Mouse (Mus musculus) liver (tissue): ENCODE results near the gene Stfa2.
"Not testable (repeated sequence)": the region's sequence is repeated elsewhere in the genome, so short reads cannot be mapped to it uniquely, and the experiment has no call there.

Experiments
- DNase-seq: peaks from one replicate; pipeline ENCODE4 v3.0.0-alpha.2; 2020; ENCODE audit warnings: mixed read lengths

Stfa2 gene

DNA sequence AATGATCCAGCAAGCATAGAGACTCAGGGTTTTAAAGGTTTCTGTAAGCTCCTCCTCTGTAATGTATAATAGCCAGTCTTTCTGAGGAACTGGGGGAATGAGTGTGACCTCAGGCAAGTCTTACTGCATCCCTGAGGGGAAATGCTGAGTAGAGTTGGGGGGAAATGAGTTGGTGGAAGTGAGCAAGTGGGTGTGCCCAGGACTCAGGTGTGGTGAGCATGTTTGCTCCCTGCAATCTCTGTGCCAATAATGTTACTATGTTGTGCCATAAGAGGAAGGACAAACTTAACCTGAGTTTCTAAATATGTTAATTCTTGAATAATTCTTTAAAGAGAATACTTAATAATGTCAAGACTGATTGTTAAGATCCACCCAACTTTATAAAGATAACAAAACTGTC, at the start of gene Stfa2:
Stfa2 (minus strand) TSS at position 101 of the 400 bp plus-strand sequence.
- DNase-seq: no peak

DNA sequence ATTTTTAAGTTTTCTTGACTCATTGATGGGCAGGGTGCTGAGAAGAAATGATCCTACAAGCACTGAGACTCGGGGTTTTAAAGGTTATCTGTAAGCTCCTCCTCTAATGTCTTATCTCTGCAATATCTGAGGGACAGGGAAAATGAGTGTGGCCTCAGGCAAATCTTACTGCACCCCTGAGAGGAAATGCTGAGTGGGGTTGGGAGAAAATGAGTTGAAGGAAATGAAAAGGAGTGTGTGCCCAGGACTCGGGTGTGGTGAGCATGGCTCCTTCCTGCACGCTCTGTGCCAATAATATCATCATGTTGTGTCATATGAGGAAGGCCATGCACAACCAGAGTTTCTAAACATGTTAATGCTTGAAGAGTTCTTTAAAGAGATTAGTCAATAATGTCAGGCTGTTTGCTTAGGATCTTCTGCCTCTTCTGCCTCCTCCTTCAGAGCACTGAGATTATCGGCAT, 47.1 kb upstream of the Stfa2 start, which contains the start of gene Stfa3:
Stfa3 (minus strand) TSS at position 51 of the 461 bp plus-strand sequence.
- DNase-seq: no peak

DNA sequence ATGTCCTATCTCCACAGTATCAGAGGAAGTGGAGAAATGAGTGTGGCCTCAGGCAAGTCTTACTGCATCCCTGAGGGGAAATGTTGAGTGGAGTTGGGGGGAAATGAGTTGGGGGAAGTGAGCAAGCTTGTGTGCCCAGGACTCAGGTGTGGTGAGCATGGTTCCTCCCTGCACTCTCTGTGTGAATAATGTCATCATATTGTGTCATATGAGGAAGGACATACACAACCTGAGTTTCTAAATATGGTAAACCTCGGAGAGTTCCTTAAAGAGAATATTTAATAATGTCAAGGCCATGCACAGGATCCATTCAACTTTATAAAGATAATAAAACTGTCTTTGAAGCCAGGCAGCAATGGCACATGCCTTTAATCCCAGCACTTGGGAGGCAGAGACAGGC, 12.7 kb upstream of the Stfa2 start:
- DNase-seq: not testable (repeated sequence)

DNA sequence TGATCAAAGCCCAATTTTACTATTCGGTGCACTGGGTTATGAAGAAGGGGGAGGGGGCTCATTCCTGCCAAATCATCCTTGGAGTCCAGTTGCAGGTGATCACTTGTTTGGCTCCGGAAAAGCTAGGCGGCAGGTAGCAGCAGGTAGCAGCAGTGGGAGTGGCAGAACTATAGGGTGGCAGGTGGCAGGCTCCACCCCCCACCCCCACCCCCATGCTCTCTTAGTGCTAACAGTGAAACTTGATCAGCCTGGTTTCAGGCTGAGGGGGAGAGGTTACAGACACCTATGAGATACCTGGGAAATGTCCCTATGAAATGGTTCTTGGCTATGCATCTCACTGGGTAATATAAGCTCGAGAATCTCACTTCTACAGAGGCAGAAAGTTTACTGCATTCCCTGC, 19.2 kb downstream of the Stfa2 start:
- DNase-seq: no peak

DNA sequence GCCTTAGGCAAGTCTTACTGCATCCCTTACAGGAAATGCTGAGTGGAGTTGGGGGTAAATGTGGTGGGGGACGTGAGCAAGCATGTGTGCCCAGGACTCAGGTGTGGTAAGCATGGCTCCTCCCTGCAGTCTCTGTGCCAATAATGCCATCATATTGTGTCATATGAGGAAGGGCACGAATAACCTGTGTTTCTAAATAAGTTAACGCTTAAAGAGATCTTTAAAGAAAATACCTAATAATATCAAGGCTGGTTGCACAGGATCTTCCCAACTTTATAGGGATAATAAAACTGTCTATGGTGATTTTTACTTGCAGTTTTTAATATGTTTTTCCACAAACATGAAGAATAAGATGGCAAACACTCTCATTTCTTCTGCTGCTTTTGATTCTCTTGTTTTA, 40.6 kb downstream of the Stfa2 start, which contains the start of gene BC100530:
BC100530 (minus strand) TSS at position 101 of the 400 bp plus-strand sequence.
- DNase-seq: not testable (repeated sequence)
